ENCODE assay signal across 24 mouse cellular contexts in genomic region chr5:121194173-121194572, GRCm38 (mm10). TPM values are rescaled to one million over a fixed set of nuclear protein-coding genes. Genes with fewer than 3 reads are reported as not detected.
DNase-seq lines count a peak whose midpoint lies in the region; ATAC-seq lines count a peak whose summit lies in the region.
"Had no signal": no experiment of that assay in that cellular context is flagged by ENCODE, and none has a peak within 500 bp of the region (broad histone marks: within the 10 kb centered on the region; RNA-seq: fewer than 3 reads in every experiment).

No protein-coding gene starts in this region.

- H3K36me3 ChIP-seq in megakaryocyte, embryonic 14.5 days (replicated peaks; ENCODE audit: low read length), result peaks cover 5% of the 10 kb centered on the region
- H3K36me3 ChIP-seq in liver, embryonic 11.5 days (ENCODE audit: control insufficient read depth, insufficient read depth, low read length), result no peaks in the 10 kb centered on the region
- no peaks in the 10 kb centered on the region for H3K36me3 ChIP-seq in liver, embryonic 15.5 days (replicated peaks)
- H3K36me3 ChIP-seq: embryonic facial prominence, embryonic 12.5 days; heart, embryonic 15.5 days; hindbrain, embryonic 13.5 days had no signal

- no peaks in the 10 kb centered on the region for H3K27me3 ChIP-seq in megakaryocyte, embryonic 14.5 days (replicated peaks)
- no peaks in the 10 kb centered on the region for H3K27me3 ChIP-seq in liver, embryonic 11.5 days (replicated peaks; ENCODE audit: control insufficient read depth, insufficient read depth, low read length)
- no peaks in the 10 kb centered on the region for H3K27me3 ChIP-seq in liver, embryonic 15.5 days
- H3K27me3 ChIP-seq: embryonic facial prominence, embryonic 12.5 days; heart, embryonic 15.5 days had no signal

- no peak for DNase-seq in liver, embryonic 11.5 days (ENCODE audit: low spot score)
- DNase-seq in layer of hippocampus, adult 11-12 months (ENCODE audit: low spot score), result no peak
- DNase-seq in right cerebral cortex, postnatal 14 days, result no peak
- DNase-seq in urinary bladder, postnatal 36 days (ENCODE audit: low spot score in 2 of 2), result no peak
- DNase-seq: adrenal gland, adult 8-10 months; adrenal gland, postnatal 36 days; B cell, adult 2 months; cerebellum, adult 11-12 months; cerebellum, adult 9-10 months; cerebellum, postnatal 25 days; forebrain, postnatal 0 days; gastrocnemius, postnatal 14 days; heart, adult 2 months; heart, postnatal 14 days had no signal

- WGBS in liver, embryonic 11.5 days, result 33% methylated on average over 1 of the region's 1 CpGs
- WGBS in liver, embryonic 15.5 days (ENCODE audit: insufficient replicate concordance), result 7% methylated on average over 1 of the region's 1 CpGs

- peak overlapping the region; percentile 32 for H3K9ac ChIP-seq in liver, embryonic 11.5 days (ENCODE audit: low read depth, low read length)
- H3K9ac ChIP-seq in liver, embryonic 15.5 days, result peak overlapping the region; percentile 3; the same call in 1 of the 2 replicates
- H3K9ac ChIP-seq: embryonic facial prominence, embryonic 12.5 days; forebrain, embryonic 13.5 days; forebrain, postnatal 0 days; heart, embryonic 15.5 days; hindbrain, embryonic 13.5 days had no signal

- H3K9me3 ChIP-seq in megakaryocyte, embryonic 14.5 days, result no peaks in the 10 kb centered on the region
- no peaks in the 10 kb centered on the region for H3K9me3 ChIP-seq in liver, embryonic 11.5 days (ENCODE audit: control insufficient read depth, low read length)
- H3K9me3 ChIP-seq in liver, embryonic 15.5 days (replicated peaks), result no peaks in the 10 kb centered on the region
- H3K9me3 ChIP-seq: embryonic facial prominence, embryonic 12.5 days; forebrain, embryonic 13.5 days; G1E; heart, embryonic 15.5 days; hindbrain, embryonic 13.5 days had no signal

- ATAC-seq in megakaryocyte, adult 5-6 weeks (ENCODE audit: poor library complexity, severe bottlenecking), result no peak
- peak; percentile 67 for ATAC-seq in liver, embryonic 11.5 days (replicated peaks; ENCODE audit: low FRiP score)
- ATAC-seq in liver, embryonic 15.5 days (ENCODE audit: insufficient read depth), result peak; percentile 50
- ATAC-seq: CD4-positive, CD25-positive, alpha-beta regulatory T cell, adult 4 months; forebrain, embryonic 13.5 days; forebrain, postnatal 0 days had no signal

- peak overlapping the region; percentile 25 for H3K4me3 ChIP-seq in megakaryocyte, embryonic 14.5 days (replicated peaks)
- H3K4me3 ChIP-seq in liver, embryonic 11.5 days (ENCODE audit: low read depth, low read length), result no peak overlapping the region
- H3K4me3 ChIP-seq in liver, embryonic 15.5 days (replicated peaks), result no peak overlapping the region
- H3K4me3 ChIP-seq: embryonic facial prominence, embryonic 12.5 days; forebrain, embryonic 13.5 days; heart, adult 2 months; heart, embryonic 15.5 days; hindbrain, embryonic 13.5 days had no signal

- H3K27ac ChIP-seq in liver, embryonic 11.5 days (ENCODE audit: low read depth, low read length), result peak overlapping the region; percentile 70
- H3K27ac ChIP-seq in liver, embryonic 15.5 days (replicated peaks), result peak overlapping the region; percentile 87
- H3K27ac ChIP-seq: embryonic facial prominence, embryonic 12.5 days; forebrain, embryonic 13.5 days; heart, adult 2 months; heart, embryonic 15.5 days; hindbrain, embryonic 13.5 days had no signal

- H3K4me1 ChIP-seq in megakaryocyte, embryonic 14.5 days, result peaks cover 80% of the 10 kb centered on the region
- peaks cover 34% of the 10 kb centered on the region for H3K4me1 ChIP-seq in liver, embryonic 11.5 days (replicated peaks; ENCODE audit: control insufficient read depth, insufficient read depth, low read length)
- H3K4me1 ChIP-seq in liver, embryonic 15.5 days (replicated peaks), result peaks cover 86% of the 10 kb centered on the region

- no peak overlapping the region for H3K4me2 ChIP-seq in liver, embryonic 11.5 days
- peak overlapping the region; percentile 33 for H3K4me2 ChIP-seq in liver, embryonic 15.5 days
- H3K4me2 ChIP-seq: embryonic facial prominence, embryonic 12.5 days; forebrain, embryonic 13.5 days; heart, embryonic 11.5 days; heart, embryonic 15.5 days; hindbrain, embryonic 13.5 days had no signal

RNA-seq across cellular contexts. Expression of gene Ptpn11, which starts 3.0 kb away (rescaled TPM):
- 45.4 and 67.9 TPM in 2 replicates for polyA plus RNA-seq in megakaryocyte, embryonic 14.5 days (2012; ENCODE audit: insufficient read depth, low replicate concordance)
- total RNA-seq in megakaryocyte, adult 5-6 weeks (2015), result 20.1 and 20.2 TPM in 2 replicates
- total RNA-seq in megakaryocyte, adult 5-6 weeks (2017), result 37.8 and 40.9 TPM in 2 replicates
- 21.5 TPM in 2 replicates for polyA plus RNA-seq in liver, embryonic 11.5 days (2014; fragmentation: Nextera tagmentation; extraction: Ambion mirVana)
- 9.1 and 9.2 TPM in 2 replicates for polyA plus RNA-seq in liver, embryonic 15.5 days (2015; fragmentation: Nextera tagmentation; extraction: Ambion mirVana)

RNA-seq across cellular contexts. Expression of gene Rpl6, which starts 10.1 kb away (rescaled TPM):
- polyA plus RNA-seq in megakaryocyte, embryonic 14.5 days (2012; ENCODE audit: insufficient read depth, low replicate concordance), result 95.5 and 547 TPM in 2 replicates
- total RNA-seq in megakaryocyte, adult 5-6 weeks (2015), result 1,545 and 1,566 TPM in 2 replicates
- 945 and 954 TPM in 2 replicates for total RNA-seq in megakaryocyte, adult 5-6 weeks (2017)
- polyA plus RNA-seq in liver, embryonic 11.5 days (2014; fragmentation: Nextera tagmentation; extraction: Ambion mirVana), result 959 and 1,036 TPM in 2 replicates
- 294 and 338 TPM in 2 replicates for polyA plus RNA-seq in liver, embryonic 15.5 days (2015; fragmentation: Nextera tagmentation; extraction: Ambion mirVana)

RNA-seq across cellular contexts. Expression of gene Hectd4, which starts 25.8 kb away (rescaled TPM):
- polyA plus RNA-seq in megakaryocyte, embryonic 14.5 days (2012; ENCODE audit: insufficient read depth, low replicate concordance), result 8.6 and 14.0 TPM in 2 replicates
- 12.0 and 17.0 TPM in 2 replicates for total RNA-seq in megakaryocyte, adult 5-6 weeks (2015)
- total RNA-seq in megakaryocyte, adult 5-6 weeks (2017), result 8.6 and 15.2 TPM in 2 replicates
- 11.8 and 16.3 TPM in 2 replicates for polyA plus RNA-seq in liver, embryonic 11.5 days (2014; fragmentation: Nextera tagmentation; extraction: Ambion mirVana)
- polyA plus RNA-seq in liver, embryonic 15.5 days (2015; fragmentation: Nextera tagmentation; extraction: Ambion mirVana), result 10.1 and 12.0 TPM in 2 replicates
